Mouse (Mus musculus) T-helper 17 cell (primary cell): ENCODE measurements at regions not wholly inside any gene's neighbourhood (a gene's known extent, or its start where the extent isn't known, plus 50 kb on each side); places are given as distances from the start of the nearest gene placed in this dataset.

ENCODE experiments used
- in situ Hi-C, 2 experiments: fragments of 300-600 bp; cut with MboI, MseI; formaldehyde crosslinking; loops; 1 replicate in 1 of 2; 2 replicates in 1 of 2; pipeline ENCODE4 v1.15.1; 2025; ENCODE audit warnings: high pct_unique_total_duplicates in 2 of 2

GRCm38 (mm10) chr11:65495034-65495433, 225.2 kb upstream of the Myocd start:
- in situ Hi-C loops: no loop called here

GRCm38 (mm10) chr11:65490426-65490825, 220.6 kb upstream of the Myocd start:
- in situ Hi-C loops: no loop called here

- in situ Hi-C loops: no loop called here
These were observed 206.2 kb upstream of the Myocd start for GRCm38 (mm10) chr11:65475821-65476540.

DNA sequence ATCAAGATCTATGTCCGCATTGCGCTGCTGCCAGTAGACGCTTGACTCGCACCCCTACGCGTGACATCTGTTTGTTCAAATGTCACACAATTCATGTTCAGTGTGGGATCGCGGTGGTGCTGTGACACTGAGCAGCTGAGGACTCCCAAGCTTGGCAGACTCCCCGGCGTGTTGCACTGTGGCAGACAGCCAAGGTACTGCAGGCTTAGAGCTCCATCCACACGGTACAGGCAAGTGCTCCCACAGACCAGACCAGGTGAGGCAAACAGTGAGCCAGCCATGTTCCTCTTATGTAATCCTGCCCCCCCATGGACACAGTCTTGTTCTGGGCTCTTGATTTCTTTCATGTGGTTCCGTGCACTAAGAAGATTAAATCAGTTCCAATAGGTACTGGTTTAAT, 205.5 kb upstream of the Myocd start:
- in situ Hi-C loops: no loop called here

DNA sequence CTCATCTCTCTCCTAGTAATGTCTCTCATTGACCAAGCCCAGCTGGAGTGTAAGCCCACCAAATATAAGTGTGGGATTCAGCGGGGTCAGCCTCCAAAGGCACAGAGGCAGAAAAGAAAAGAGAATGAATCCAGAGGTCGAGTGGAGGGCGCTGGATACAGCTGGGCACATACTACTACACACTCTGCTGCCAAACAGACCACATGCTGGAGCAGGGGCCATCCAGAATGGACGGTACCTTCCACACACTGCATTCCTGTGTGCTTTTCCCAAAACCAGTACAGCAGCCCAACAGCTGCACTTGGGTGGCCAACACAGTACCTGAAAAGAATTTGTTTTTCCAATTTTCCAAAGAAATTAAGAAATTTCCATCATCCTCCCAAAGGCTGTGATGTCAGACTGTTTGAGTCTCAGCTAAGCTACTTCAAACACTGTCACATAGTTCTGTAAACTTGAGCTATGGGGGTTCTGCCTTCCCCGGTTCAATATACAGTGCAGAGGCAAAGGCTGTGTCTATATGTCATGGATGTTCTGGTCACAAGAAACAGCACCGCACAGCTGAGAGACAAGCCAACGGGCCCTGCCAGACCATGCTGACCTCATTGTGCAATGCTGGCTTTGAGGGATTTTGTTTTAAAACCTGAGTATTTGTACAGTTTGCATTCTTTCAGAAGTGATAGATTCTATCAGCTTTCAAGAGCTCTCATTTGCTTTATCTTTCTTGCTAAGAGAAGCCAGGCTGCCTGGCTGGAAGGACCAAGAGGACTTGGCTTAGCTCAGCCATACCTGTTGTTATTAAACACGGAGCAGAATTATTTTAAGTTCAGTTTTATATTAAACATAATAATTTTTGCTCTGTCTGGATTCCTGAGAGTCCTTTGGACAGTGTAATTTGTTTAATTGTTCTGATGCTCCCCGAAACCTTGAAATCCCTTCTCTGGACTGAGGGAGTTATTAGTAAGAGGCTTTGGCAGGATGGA, 200.3 kb upstream of the Myocd start:
- in situ Hi-C loops: no loop called here

DNA sequence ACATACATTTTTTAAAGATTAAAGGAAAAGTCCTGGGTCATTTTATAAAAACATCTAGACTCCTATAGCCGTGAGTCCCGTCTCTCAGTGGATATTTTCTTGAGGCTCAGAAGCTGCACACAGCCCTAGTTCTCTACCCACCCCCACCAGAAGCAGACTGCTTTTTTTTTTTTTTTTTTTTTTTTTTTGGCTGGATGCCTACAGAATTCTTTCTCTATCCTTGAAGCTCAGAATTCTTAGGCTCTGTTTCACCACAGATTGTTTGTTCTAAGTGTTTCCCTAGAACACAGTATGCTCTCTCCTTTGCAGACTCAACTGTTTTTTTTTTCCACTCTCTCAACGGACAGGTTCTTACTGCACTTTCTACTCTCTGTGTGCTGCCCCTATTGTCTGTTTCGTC, 191.3 kb upstream of the Myocd start:
- in situ Hi-C loops: no loop called here

DNA sequence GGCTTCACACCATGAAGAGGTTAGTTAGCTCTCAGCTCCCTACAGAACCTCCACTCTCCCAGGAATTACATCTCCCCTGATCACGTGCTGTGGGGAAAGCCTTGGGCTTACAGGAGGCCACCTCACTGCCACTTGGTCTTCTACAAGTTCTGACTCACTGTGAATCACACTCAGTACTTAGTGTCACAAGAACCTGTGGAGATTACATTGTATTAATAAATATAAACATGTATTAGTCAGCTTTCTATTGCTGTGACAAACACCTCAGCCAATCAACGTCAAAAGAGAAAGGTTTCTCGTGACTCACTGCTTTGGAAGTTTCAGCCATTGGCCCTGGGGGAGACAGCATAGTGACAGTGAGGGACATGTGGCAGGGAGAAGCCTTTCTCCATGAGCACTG, 178.6 kb upstream of the Myocd start:
- in situ Hi-C loops: loop anchor here in 1 of 2 experiments (10.0 kb wide), 1 partner anchor 1264 kb away; no protein-coding TSS in a partner anchor

- in situ Hi-C loops: loop anchor here in 1 of 2 experiments (10.0 kb wide), 1 partner anchor 1259 kb away; no protein-coding TSS in a partner anchor
These were observed 173.8 kb upstream of the Myocd start for GRCm38 (mm10) chr11:65443466-65444024.

DNA sequence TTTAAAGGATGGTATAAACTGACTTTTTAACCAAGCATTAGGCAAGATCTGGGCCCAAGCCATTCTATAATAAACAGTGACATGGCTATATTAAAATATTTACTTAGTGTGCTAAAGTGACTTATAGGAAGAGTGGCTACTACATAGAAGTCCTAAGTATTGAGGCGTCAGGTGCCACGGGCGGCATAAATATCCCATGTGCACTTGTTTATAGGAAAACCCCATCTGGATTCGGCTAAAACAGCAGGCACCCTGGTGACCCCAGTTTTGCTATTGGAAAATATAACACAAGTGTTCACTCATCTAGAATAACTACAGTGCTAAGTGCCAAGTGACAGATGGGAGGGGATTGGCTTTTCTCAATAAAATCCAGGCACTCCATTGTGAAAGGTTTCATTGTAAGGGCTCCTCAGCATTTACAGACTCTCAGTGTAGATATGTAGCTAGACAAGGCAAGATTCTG, 165.9 kb upstream of the Myocd start:
- in situ Hi-C loops: no loop called here

GRCm38 (mm10) chr11:65421889-65422288, 152.1 kb upstream of the Myocd start:
- in situ Hi-C loops: no loop called here

- in situ Hi-C loops: no loop called here
These were observed 138.8 kb upstream of the Myocd start for GRCm38 (mm10) chr11:65408621-65409020.

DNA sequence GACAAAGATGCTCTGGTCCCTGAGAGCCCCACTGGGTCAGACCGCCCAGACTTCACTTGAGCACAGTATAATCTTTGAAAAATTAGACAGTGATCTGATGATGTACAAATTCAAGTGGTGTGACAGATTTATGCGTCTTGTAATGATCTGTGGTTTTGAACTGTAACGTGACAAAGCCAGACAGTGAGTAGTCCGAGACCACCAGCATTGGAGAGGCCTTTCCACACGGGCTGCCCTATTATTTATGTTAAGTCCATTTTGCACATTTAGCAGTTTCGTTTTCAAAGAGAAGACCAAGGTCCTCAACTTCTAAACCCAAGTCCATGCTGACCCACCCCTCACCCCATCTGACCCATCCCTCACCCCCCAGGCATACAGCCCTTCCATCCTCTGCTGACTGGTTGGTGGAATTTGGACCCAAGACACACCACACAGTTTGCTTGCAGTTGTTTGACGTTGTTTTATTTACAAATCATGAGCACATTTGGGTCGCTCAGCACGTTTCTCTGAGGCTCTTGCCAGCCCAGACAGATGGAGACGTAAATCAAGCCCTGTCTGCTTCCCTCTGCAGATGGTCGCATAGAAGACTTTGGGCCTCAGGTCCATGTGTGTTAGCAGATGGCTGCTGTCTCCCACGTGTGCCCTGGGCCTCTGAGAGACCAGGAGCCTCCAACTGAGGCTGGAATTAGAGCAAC, 132.8 kb upstream of the Myocd start:
- in situ Hi-C loops: no loop called here

DNA sequence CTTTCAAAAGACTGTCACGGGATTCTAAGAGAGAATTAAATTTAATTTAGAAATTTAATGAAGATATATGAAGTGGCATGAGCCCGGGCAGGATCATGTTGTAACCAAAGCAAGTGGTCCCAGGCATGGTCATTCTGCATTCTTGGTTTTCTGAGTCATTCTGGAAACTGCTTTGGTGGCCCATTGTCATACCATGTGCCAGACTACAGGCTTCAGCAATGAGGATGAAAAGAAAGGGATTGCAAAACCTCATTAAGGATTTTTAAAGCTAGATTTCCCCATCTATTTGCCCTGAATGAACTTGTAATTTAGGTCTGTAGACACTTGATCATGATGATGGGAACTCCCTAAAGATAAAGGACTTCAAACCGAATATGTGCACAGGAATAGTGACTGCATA, 119.4 kb upstream of the Myocd start:
- in situ Hi-C loops: loop anchor here in 1 of 2 experiments (10.0 kb wide), 1 partner anchor 684 kb away; no protein-coding TSS in a partner anchor

GRCm38 (mm10) chr11:65386291-65387061, 116.7 kb upstream of the Myocd start:
- in situ Hi-C loops: loop anchor here in 1 of 2 experiments (10.0 kb wide), 1 partner anchor 682 kb away; no protein-coding TSS in a partner anchor

- in situ Hi-C loops: no loop called here
These were observed 105.6 kb upstream of the Myocd start for GRCm38 (mm10) chr11:65375361-65375760.

DNA sequence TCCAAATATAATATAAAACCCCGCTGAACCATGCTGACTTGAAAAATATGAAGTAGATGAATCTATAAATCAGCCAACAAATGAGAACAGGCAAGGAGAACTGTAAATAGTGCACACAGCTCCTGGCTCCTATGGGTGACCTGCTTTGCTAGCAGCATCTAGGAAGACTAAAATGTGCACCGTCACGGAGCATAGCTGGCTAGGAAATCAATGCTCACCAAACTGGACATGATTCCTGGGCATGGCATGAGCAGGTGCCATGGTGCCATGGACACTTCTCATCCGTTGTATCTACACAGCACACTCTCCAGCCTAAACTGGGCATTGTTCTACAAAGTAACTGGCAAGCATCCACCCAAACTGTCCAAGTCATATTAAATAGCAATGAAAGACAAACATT, 103.3 kb upstream of the Myocd start:
- in situ Hi-C loops: no loop called here

- in situ Hi-C loops: no loop called here
These were observed 102.6 kb upstream of the Myocd start for GRCm38 (mm10) chr11:65372309-65372811.

DNA sequence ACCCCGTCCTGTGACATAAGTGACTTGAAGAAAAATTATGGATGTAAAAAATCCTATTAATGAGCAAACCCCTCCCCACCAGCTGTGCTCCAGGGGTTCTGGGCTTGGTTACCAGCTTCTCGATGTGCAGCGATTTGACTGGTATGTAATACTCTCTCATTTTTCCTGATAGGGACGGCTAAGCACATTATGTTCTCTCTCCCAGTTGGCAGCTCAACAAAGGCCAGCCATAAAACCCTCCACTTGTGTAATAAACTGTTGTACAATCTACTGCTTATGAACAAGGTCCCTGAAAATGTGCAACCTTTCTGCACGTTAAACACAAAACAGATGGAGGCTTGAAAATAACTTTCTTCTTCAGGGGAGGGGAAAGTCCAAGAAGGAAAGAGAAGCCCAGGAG, 98.0 kb upstream of the Myocd start:
- in situ Hi-C loops: no loop called here

- in situ Hi-C loops: no loop called here
These were observed 97.0 kb upstream of the Myocd start for GRCm38 (mm10) chr11:65366677-65367370.
